Mouse (Mus musculus): Measurements from ENCODE around the gene Rabif.
"Not testable (repeated sequence)": the region's sequence is repeated elsewhere in the genome, so short reads cannot be mapped to it uniquely, and the experiment has no call there.

Rabif gene

GRCm38 (mm10) chr1:134513312-134513860, 18.9 kb downstream of the Rabif start:
- peak; percentile 20 to 25 for DNase-seq

- DNase-seq: no peak
Observed at GRCm38 (mm10) chr1:134513876-134514590, 19.6 kb downstream of the Rabif start.

GRCm38 (mm10) chr1:134515891-134516290, 21.4 kb downstream of the Rabif start:
- DNase-seq: no peak

- DNase-seq: no peak
Observed at GRCm38 (mm10) chr1:134516491-134517198, 22.2 kb downstream of the Rabif start.

- DNase-seq: not testable (repeated sequence)
Observed at GRCm38 (mm10) chr1:134517841-134518240, 23.4 kb downstream of the Rabif start.

- peak; percentile 85 to 88 for DNase-seq
Observed at GRCm38 (mm10) chr1:134518677-134519076, 24.2 kb downstream of the Rabif start.

- not testable (repeated sequence) for DNase-seq
Observed at GRCm38 (mm10) chr1:134519201-134519600, 24.8 kb downstream of the Rabif start.

- DNase-seq: no peak
Observed at GRCm38 (mm10) chr1:134520001-134520721, 25.7 kb downstream of the Rabif start.

- DNase-seq: no peak
Observed at GRCm38 (mm10) chr1:134521163-134521562, 26.7 kb downstream of the Rabif start.

- no peak for DNase-seq
Observed at GRCm38 (mm10) chr1:134522325-134522724, 27.9 kb downstream of the Rabif start.

- no peak for DNase-seq
Observed at GRCm38 (mm10) chr1:134524424-134524823, 30.0 kb downstream of the Rabif start.

GRCm38 (mm10) chr1:134525015-134525414, 30.6 kb downstream of the Rabif start:
- no peak for DNase-seq

- DNase-seq: no peak
Observed at GRCm38 (mm10) chr1:134526752-134527151, 32.3 kb downstream of the Rabif start.

- no peak for DNase-seq
Observed at GRCm38 (mm10) chr1:134530618-134531017, 36.2 kb downstream of the Rabif start.

- DNase-seq: not testable (repeated sequence)
Observed at GRCm38 (mm10) chr1:134533710-134534109, 39.3 kb downstream of the Rabif start.

GRCm38 (mm10) chr1:134535054-134535453, 40.6 kb downstream of the Rabif start:
- no peak for DNase-seq

- no peak for DNase-seq
Observed at GRCm38 (mm10) chr1:134535513-134535912, 41.1 kb downstream of the Rabif start.

- DNase-seq: no peak
Observed at GRCm38 (mm10) chr1:134540610-134541009, 46.2 kb downstream of the Rabif start.

- DNase-seq: no peak
Observed at GRCm38 (mm10) chr1:134548231-134548630, 53.8 kb downstream of the Rabif start.

GRCm38 (mm10) chr1:134549632-134550132, 55.2 kb downstream of the Rabif start, which contains the start of gene Mgat4e:
Gene Mgat4e, minus strand, starts transcription at chr1:134549682.
- no peak for DNase-seq

- DNase-seq: no peak
Observed at GRCm38 (mm10) chr1:134551869-134552268, 57.4 kb downstream of the Rabif start.

GRCm38 (mm10) chr1:134552396-134552795, 57.9 kb downstream of the Rabif start:
- no peak for DNase-seq
